Comparison of ENCODE assay signal across 8 mouse cellular contexts in the genomic region with DNA sequence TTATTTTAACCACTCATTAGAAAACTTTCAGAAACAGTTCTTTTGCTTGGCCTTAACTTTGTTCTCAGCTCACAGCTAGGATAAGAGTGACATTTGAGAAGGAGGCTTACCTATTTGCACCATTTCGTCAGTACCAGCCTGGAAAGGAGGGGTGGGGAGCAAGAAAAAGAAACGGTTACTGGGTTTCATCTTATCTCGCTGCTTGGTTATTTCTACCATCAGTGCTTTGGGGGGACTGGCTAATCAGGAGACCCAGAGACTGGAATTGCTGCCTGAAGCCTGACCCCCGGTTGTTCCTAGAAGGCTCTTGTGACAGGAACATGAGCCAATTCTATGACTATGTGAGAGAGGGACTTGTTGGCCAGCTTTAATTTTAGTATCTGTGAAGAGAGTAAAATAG. TPM values are rescaled to one million over a fixed set of nuclear protein-coding genes. Genes with fewer than 3 reads are reported as not detected.
DNase-seq lines count a peak whose midpoint lies in the region; ATAC-seq lines count a peak whose summit lies in the region.

No protein-coding gene starts in this region.

- no peak for DNase-seq in heart, adult 9 months (ENCODE audit: low spot score in 2 of 2)
- DNase-seq in intestine, embryonic 14.5 days (ENCODE audit: low spot score) = no peak
- DNase-seq in adrenal gland, postnatal 14 days = no peak
- DNase-seq in left cerebral cortex, adult 8-10 months (ENCODE audit: low spot score in 2 of 2) = no peak
- DNase-seq in adrenal gland, adult 18-20 months (ENCODE audit: low spot score in 2 of 2) = no peak

- peak overlapping the region; percentile 100 for H3K4me2 ChIP-seq in heart, embryonic 13.5 days
- peak overlapping the region; percentile 98 for H3K4me2 ChIP-seq in embryonic facial prominence, embryonic 13.5 days
- peak overlapping the region; percentile 100 for H3K4me2 ChIP-seq in intestine, embryonic 14.5 days (ENCODE audit: low read length)
- H3K4me2 ChIP-seq in midbrain, embryonic 13.5 days (replicated peaks) = peak overlapping the region; percentile 100

- H3K9ac ChIP-seq in heart, embryonic 13.5 days = peak overlapping the region; percentile 91
- H3K9ac ChIP-seq in embryonic facial prominence, embryonic 13.5 days = no peak overlapping the region
- H3K9ac ChIP-seq in intestine, embryonic 14.5 days (ENCODE audit: low read length) = no peak overlapping the region
- no peak overlapping the region for H3K9ac ChIP-seq in midbrain, embryonic 13.5 days (replicated peaks)

- WGBS in heart, embryonic 13.5 days = 20% methylated on average over 4 of the region's 4 CpGs
- whole genome bisulfite sequencing in embryonic facial prominence, embryonic 13.5 days = 27% methylated on average over 4 of the region's 4 CpGs
- WGBS in intestine, embryonic 14.5 days = 48% methylated on average over 4 of the region's 4 CpGs
- WGBS in midbrain, embryonic 13.5 days = 42% methylated on average over 4 of the region's 4 CpGs

- no peak overlapping the region for H3K27ac ChIP-seq in heart, embryonic 13.5 days (replicated peaks)
- no peak overlapping the region for H3K27ac ChIP-seq in embryonic facial prominence, embryonic 13.5 days
- H3K27ac ChIP-seq in intestine, embryonic 14.5 days (ENCODE audit: low read depth) = no peak overlapping the region
- no peak overlapping the region for H3K27ac ChIP-seq in midbrain, embryonic 13.5 days

- H3K36me3 ChIP-seq in heart, embryonic 13.5 days = no peaks in the 10 kb centered on the region
- H3K36me3 ChIP-seq in embryonic facial prominence, embryonic 13.5 days = no peaks in the 10 kb centered on the region
- H3K36me3 ChIP-seq in intestine, embryonic 14.5 days (ENCODE audit: control insufficient read depth, insufficient read depth, low read length) = no peaks in the 10 kb centered on the region
- no peaks in the 10 kb centered on the region for H3K36me3 ChIP-seq in midbrain, embryonic 13.5 days

- no peak for ATAC-seq in heart, embryonic 13.5 days (ENCODE audit: extremely low read depth, insufficient number of reproducible peaks, low FRiP score, low TSS enrichment)
- ATAC-seq in embryonic facial prominence, embryonic 13.5 days (ENCODE audit: insufficient number of reproducible peaks, insufficient read depth, low FRiP score, low TSS enrichment, low read depth) = no peak
- ATAC-seq in intestine, embryonic 14.5 days (replicated peaks; ENCODE audit: low FRiP score, low TSS enrichment, low read depth) = no peak
- no peak for ATAC-seq in midbrain, embryonic 13.5 days

- H3K27me3 ChIP-seq in heart, embryonic 13.5 days (replicated peaks) = no peaks in the 10 kb centered on the region
- H3K27me3 ChIP-seq in embryonic facial prominence, embryonic 13.5 days = no peaks in the 10 kb centered on the region; the same call in 1 of the 2 replicates
- H3K27me3 ChIP-seq in intestine, embryonic 14.5 days (replicated peaks; ENCODE audit: control insufficient read depth, insufficient read depth, low read length) = no peaks in the 10 kb centered on the region
- 0 out of 2 replicates have a peak, but pooled peaks cover 5% of the 10 kb centered on the region for H3K27me3 ChIP-seq in midbrain, embryonic 13.5 days

- peak overlapping the region; percentile 85 for H3K4me3 ChIP-seq in heart, embryonic 13.5 days
- H3K4me3 ChIP-seq in embryonic facial prominence, embryonic 13.5 days = peak overlapping the region; percentile 72
- peak overlapping the region; percentile 68; the same call in 1 of the 2 replicates for H3K4me3 ChIP-seq in intestine, embryonic 14.5 days (ENCODE audit: low read depth, low read length)
- 0 out of 2 replicates have a peak overlapping the region, but pooled peaks have one; percentile 2 for H3K4me3 ChIP-seq in midbrain, embryonic 13.5 days (replicated peaks)

- H3K9me3 ChIP-seq in heart, embryonic 13.5 days = no peaks in the 10 kb centered on the region
- no peaks in the 10 kb centered on the region for H3K9me3 ChIP-seq in embryonic facial prominence, embryonic 13.5 days
- 0 out of 2 replicates have a peak, but pooled peaks cover 3% of the 10 kb centered on the region for H3K9me3 ChIP-seq in intestine, embryonic 14.5 days (ENCODE audit: control insufficient read depth, low read length)
- H3K9me3 ChIP-seq in midbrain, embryonic 13.5 days = peaks cover 5% of the 10 kb centered on the region; the same call in 1 of the 2 replicates

- peaks cover 10% of the 10 kb centered on the region for H3K4me1 ChIP-seq in heart, embryonic 13.5 days
- peaks cover 12% of the 10 kb centered on the region for H3K4me1 ChIP-seq in embryonic facial prominence, embryonic 13.5 days
- H3K4me1 ChIP-seq in intestine, embryonic 14.5 days (replicated peaks; ENCODE audit: control insufficient read depth, insufficient read depth, low read length) = 0 out of 2 replicates have a peak, but pooled peaks cover 4% of the 10 kb centered on the region
- peaks cover 20% of the 10 kb centered on the region for H3K4me1 ChIP-seq in midbrain, embryonic 13.5 days (replicated peaks)

RNA-seq across cellular contexts. Expression of a gene that starts 1.7 kb away (rescaled TPM):
- 2.9 and 3.5 TPM in 2 replicates for polyA plus RNA-seq in heart, embryonic 13.5 days (2015; fragmentation: Nextera tagmentation; extraction: Ambion mirVana)
- 4.8 and 6.2 TPM in 2 replicates for polyA plus RNA-seq in embryonic facial prominence, embryonic 13.5 days (2015; fragmentation: Nextera tagmentation; extraction: Ambion mirVana)
- 3.2 and 3.6 TPM in 2 replicates for polyA plus RNA-seq in intestine, embryonic 14.5 days (2014; fragmentation: Nextera tagmentation; extraction: Ambion mirVana)
- polyA plus RNA-seq in midbrain, embryonic 13.5 days (2015; fragmentation: Nextera tagmentation; extraction: Ambion mirVana) = 2.4 and 3.2 TPM in 2 replicates
- total RNA-seq in adrenal gland, postnatal 14 days (2021) = 3.8 and 4.0 TPM in 2 replicates
- total RNA-seq in left cerebral cortex, adult 8-10 months (2022) = 10 to 100 TPM; 28.0 to 31.7 (median 30.6) TPM
- 1 to 10 TPM; 1.8 to 3.3 TPM for total RNA-seq in adrenal gland, adult 18-20 months (2021)

Comparison
In these comparisons a context has a peak if more than half of its experiments do, and no peak if none do; other contexts are left out.
1. H3K4me3 ChIP-seq: peak in every context shown above with its lines; median percentile 85 in heart, embryonic 13.5 days; 72 in embryonic facial prominence, embryonic 13.5 days; 68 in intestine, embryonic 14.5 days; 2 in midbrain, embryonic 13.5 days.